Comparison of ENCODE assay signal across 8 mouse cellular contexts in the genomic region with DNA sequence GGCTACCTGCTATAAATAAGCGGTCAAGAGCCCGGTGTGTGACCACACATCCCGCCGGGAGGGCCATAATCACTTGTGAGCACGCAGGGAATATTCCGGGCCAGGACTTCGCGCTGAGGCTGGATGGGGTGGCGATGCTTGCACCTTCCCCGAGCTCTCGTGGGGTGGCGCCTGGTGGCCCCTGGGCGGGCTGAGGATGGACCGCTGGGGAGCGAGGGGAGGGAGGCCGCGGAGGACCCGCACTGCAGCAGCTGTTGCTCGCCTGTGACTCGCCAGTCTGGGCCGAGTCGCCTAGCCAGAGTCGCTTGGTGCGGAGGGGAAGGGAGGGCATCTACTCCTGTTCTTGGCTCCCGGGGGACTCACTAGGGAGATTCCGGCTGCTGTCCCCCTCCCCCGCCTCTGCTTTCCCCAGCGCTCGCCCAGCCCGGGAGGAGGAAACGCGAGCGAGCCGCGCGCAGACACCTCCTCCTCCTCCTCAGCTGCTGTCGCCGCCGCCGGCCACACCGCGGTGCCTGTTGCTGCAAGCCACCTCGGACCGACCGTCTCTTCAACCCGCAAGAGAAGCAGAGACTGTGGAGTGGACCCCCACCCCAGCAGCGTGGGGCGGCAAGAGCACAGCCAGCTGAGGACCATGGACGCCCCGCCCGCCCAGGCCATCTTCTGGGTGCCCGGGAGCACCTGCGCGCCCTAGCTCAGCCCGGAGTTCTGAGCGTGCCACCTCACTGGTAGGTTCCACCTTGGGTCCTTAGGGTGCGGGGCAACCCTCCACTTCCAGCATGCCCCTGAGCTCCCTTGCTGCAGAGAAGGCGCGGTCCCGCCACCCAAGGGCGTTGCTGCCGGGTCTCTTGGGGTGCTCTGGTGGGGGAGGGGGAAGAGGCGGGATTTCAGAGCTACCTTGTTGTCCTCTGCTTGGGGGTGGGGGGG. TPM values are rescaled to one million over a fixed set of nuclear protein-coding genes. Genes with fewer than 3 reads are reported as not detected.
DNase-seq lines count a peak whose midpoint lies in the region; ATAC-seq lines count a peak whose summit lies in the region.

No protein-coding gene starts in this region.

- H3K4me1 ChIP-seq in embryonic facial prominence, embryonic 15.5 days, result peaks cover 17% of the 10 kb centered on the region
- peaks cover 23 to 26% of the 10 kb centered on the region in 2 experiments for H3K4me1 ChIP-seq in heart, embryonic 14.5 days (ENCODE audit: control insufficient read depth in 2 of 2, insufficient read depth in 2 of 2, low read length in 2 of 2)
- H3K4me1 ChIP-seq in liver, embryonic 13.5 days (replicated peaks), result peaks cover 74% of the 10 kb centered on the region

- peak; percentile 78 for ATAC-seq in embryonic facial prominence, embryonic 15.5 days (ENCODE audit: insufficient number of reproducible peaks, low FRiP score, low TSS enrichment, low read depth)
- ATAC-seq in heart, embryonic 14.5 days (ENCODE audit: insufficient number of reproducible peaks, insufficient read depth, low FRiP score, low read depth), result peak; percentile 60
- ATAC-seq in liver, embryonic 13.5 days (ENCODE audit: low read depth), result peak; percentile 45

- DNase-seq in 3134 (ENCODE audit: extremely low read depth, insufficient read length, low spot score), result peak; percentile 86
- peak; percentile 68 for DNase-seq in adrenal gland, postnatal 14 days
- peak; percentile 78 for DNase-seq in kidney, postnatal 10 days
- peak; percentile 24 for DNase-seq in liver, embryonic 13.5 days
- DNase-seq in natural killer cell, adult 2 months (ENCODE audit: low spot score in 2 of 2), result peak; percentile 51 to 78
- peak; percentile 86 for DNase-seq in splenic B cell, adult 2 months (ENCODE audit: low read depth, low spot score)

- H3K9ac ChIP-seq in embryonic facial prominence, embryonic 15.5 days, result peak overlapping the region; percentile 39; the same call in 1 of the 2 replicates
- peak overlapping the region; percentile 81 for H3K9ac ChIP-seq in heart, embryonic 14.5 days (ENCODE audit: low read length)
- peak overlapping the region; percentile 78 for H3K9ac ChIP-seq in liver, embryonic 13.5 days

- H3K9me3 ChIP-seq in embryonic facial prominence, embryonic 15.5 days (replicated peaks), result no peaks in the 10 kb centered on the region
- no peaks in the 10 kb centered on the region for H3K9me3 ChIP-seq in heart, embryonic 14.5 days (ENCODE audit: control insufficient read depth, low read length)
- H3K9me3 ChIP-seq in liver, embryonic 13.5 days (replicated peaks), result no peaks in the 10 kb centered on the region

- no peaks in the 10 kb centered on the region for H3K36me3 ChIP-seq in embryonic facial prominence, embryonic 15.5 days
- H3K36me3 ChIP-seq in heart, embryonic 14.5 days (ENCODE audit: control insufficient read depth, insufficient read depth, low read length), result no peaks in the 10 kb centered on the region
- H3K36me3 ChIP-seq in liver, embryonic 13.5 days, result no peaks in the 10 kb centered on the region
- H3K36me3 ChIP-seq in splenic B cell, adult 2 months (ENCODE audit: control insufficient read depth, insufficient read depth, low read length, poor library complexity, severe bottlenecking), result no peaks in the 10 kb centered on the region

- peak overlapping the region; percentile 54 for H3K4me3 ChIP-seq in embryonic facial prominence, embryonic 15.5 days (replicated peaks)
- peak overlapping the region; percentile 69 to 86 for H3K4me3 ChIP-seq in heart, embryonic 14.5 days (ENCODE audit: control insufficient read depth in 1 of 2, insufficient read depth in 1 of 2, low read depth in 1 of 2, low read length in 2 of 2)
- peak overlapping the region; percentile 76 for H3K4me3 ChIP-seq in liver, embryonic 13.5 days (replicated peaks)

- H3K4me2 ChIP-seq in embryonic facial prominence, embryonic 15.5 days (replicated peaks), result peak overlapping the region; percentile 100
- H3K4me2 ChIP-seq in heart, embryonic 14.5 days (ENCODE audit: low read length), result peak overlapping the region; percentile 75
- peak overlapping the region; percentile 99 for H3K4me2 ChIP-seq in liver, embryonic 13.5 days

- H3K27me3 ChIP-seq in embryonic facial prominence, embryonic 15.5 days, result peaks cover 38% of the 10 kb centered on the region
- 0 out of 2 replicates have a peak, but pooled peaks cover 5% of the 10 kb centered on the region for H3K27me3 ChIP-seq in heart, embryonic 14.5 days (ENCODE audit: control insufficient read depth, insufficient read depth, low read length)
- H3K27me3 ChIP-seq in liver, embryonic 13.5 days, result peaks cover 21% of the 10 kb centered on the region
- H3K27me3 ChIP-seq in splenic B cell, adult 2 months (ENCODE audit: control insufficient read depth, insufficient read depth, low read length, poor library complexity, severe bottlenecking), result no peaks in the 10 kb centered on the region

- WGBS in embryonic facial prominence, embryonic 15.5 days, result under 1% methylated on average over 63 of the region's 63 CpGs
- under 1% methylated on average over 44 of the region's 63 CpGs for WGBS in heart, embryonic 14.5 days
- WGBS in liver, embryonic 13.5 days (ENCODE audit: insufficient replicate concordance), result under 1% methylated on average over 62 of the region's 63 CpGs

- H3K27ac ChIP-seq in embryonic facial prominence, embryonic 15.5 days (replicated peaks), result no peak overlapping the region
- no peak overlapping the region for H3K27ac ChIP-seq in heart, embryonic 14.5 days (replicated peaks in 1 of 2; ENCODE audit: control insufficient read depth in 1 of 2, insufficient read depth in 1 of 2, low read depth in 2 of 2, low read length in 2 of 2)
- peak overlapping the region; percentile 47 for H3K27ac ChIP-seq in liver, embryonic 13.5 days

RNA-seq across cellular contexts. Expression of gene Tbc1d1, which starts 3.9 kb away (rescaled TPM):
- 14.7 and 17.5 TPM in 2 replicates for total RNA-seq in adrenal gland, postnatal 14 days (2021)
- polyA plus RNA-seq in embryonic facial prominence, embryonic 15.5 days (2015; fragmentation: Nextera tagmentation; extraction: Ambion mirVana), result 17.5 and 18.1 TPM in 2 replicates
- 31.1 and 33.4 TPM in 2 replicates for polyA plus RNA-seq in heart, embryonic 14.5 days (2014; fragmentation: Nextera tagmentation; extraction: Ambion mirVana)
- 7.0 and 10.2 TPM in 2 replicates for polyA plus RNA-seq in liver, embryonic 13.5 days (2015; fragmentation: Nextera tagmentation; extraction: Ambion mirVana)

Comparison
In these comparisons a context has a peak if more than half of its experiments do, and no peak if none do; other contexts are left out.
1. DNase-seq: peak in every context shown above with its lines; median percentile 86 in 3134; 86 in splenic B cell, adult 2 months; 78 in kidney, postnatal 10 days; 68 in adrenal gland, postnatal 14 days; 64 in natural killer cell, adult 2 months; 24 in liver, embryonic 13.5 days.